Mouse (Mus musculus): ENCODE data around the gene Afdn. TPM values are rescaled to one million over a fixed set of nuclear protein-coding genes. Genes with fewer than 3 reads are reported as not detected.
"Not testable (repeated sequence)": the region's sequence is repeated elsewhere in the genome, so short reads cannot be mapped to it uniquely, and the experiment has no call there.

Gene Afdn
- polyA plus RNA-seq, 1 experiment from 2014 or later, result 116 TPM

- no peak overlapping the region for H3K4me2 ChIP-seq (replicated peaks; ENCODE audit: low read depth)
- DNase-seq (ENCODE audit: low spot score) (no peak), ATAC-seq (ENCODE audit: low FRiP score, low TSS enrichment) (no peak)
- no peak overlapping the region for H3K4me3 ChIP-seq (ENCODE audit: low read depth, low read length)
- no peak for TF ChIP-seq CTCF (IDR thresholded peaks at IDR 0.05; ENCODE audit: low read depth)
- no peak for TF ChIP-seq EP300 (optimal IDR thresholded peaks at IDR 0.05)
- H3K27me3 ChIP-seq (ENCODE audit: control insufficient read depth, insufficient read depth, low read length), result no peaks in the 10 kb centered on the region
- no peaks in the 10 kb centered on the region for H3K4me1 ChIP-seq (replicated peaks; ENCODE audit: control insufficient read depth, insufficient read depth)
- H3K36me3 ChIP-seq (ENCODE audit: control insufficient read depth, insufficient read depth, low read length), result no peaks in the 10 kb centered on the region
- no peak overlapping the region for H3K9ac ChIP-seq (ENCODE audit: low read length)
- 90% methylated on average over 5 of the region's 5 CpGs for WGBS
- H3K9me3 ChIP-seq (ENCODE audit: control insufficient read depth, low read length), result no peaks in the 10 kb centered on the region
- H3K27ac ChIP-seq (replicated peaks), result no peak overlapping the region
Observed at GRCm38 (mm10) chr17:13781948-13782347, 21.6 kb downstream of the Afdn start.

GRCm38 (mm10) chr17:13783469-13783868, 23.1 kb downstream of the Afdn start:
- 91% methylated on average over 1 of the region's 1 CpGs for WGBS
- no peak for TF ChIP-seq CTCF (IDR thresholded peaks at IDR 0.05; ENCODE audit: low read depth)
- TF ChIP-seq EP300 (optimal IDR thresholded peaks at IDR 0.05), result no peak
- no peak for DNase-seq (ENCODE audit: low spot score)
- H3K27ac ChIP-seq (replicated peaks), result no peak overlapping the region
- no peak overlapping the region for H3K4me2 ChIP-seq (replicated peaks; ENCODE audit: low read depth)
- H3K4me1 ChIP-seq (replicated peaks; ENCODE audit: control insufficient read depth, insufficient read depth), result no peaks in the 10 kb centered on the region
- no peak overlapping the region for H3K9ac ChIP-seq (ENCODE audit: low read length)
- H3K36me3 ChIP-seq (ENCODE audit: control insufficient read depth, insufficient read depth, low read length), result no peaks in the 10 kb centered on the region
- no peak overlapping the region for H3K4me3 ChIP-seq (ENCODE audit: low read depth, low read length)
- H3K9me3 ChIP-seq (ENCODE audit: control insufficient read depth, low read length), result no peaks in the 10 kb centered on the region
- no peak for ATAC-seq (ENCODE audit: low FRiP score, low TSS enrichment)
- no peaks in the 10 kb centered on the region for H3K27me3 ChIP-seq (ENCODE audit: control insufficient read depth, insufficient read depth, low read length)

- H3K4me1 ChIP-seq (replicated peaks; ENCODE audit: control insufficient read depth, insufficient read depth), result not testable (repeated sequence)
Observed at GRCm38 (mm10) chr17:13790033-13790432, 29.7 kb downstream of the Afdn start.

GRCm38 (mm10) chr17:13797691-13798090, 37.4 kb downstream of the Afdn start:
- no peak overlapping the region for H3K27ac ChIP-seq (replicated peaks)
- H3K36me3 ChIP-seq (ENCODE audit: control insufficient read depth, insufficient read depth, low read length), result no peaks in the 10 kb centered on the region
- DNase-seq (ENCODE audit: low spot score) (no peak), ATAC-seq (ENCODE audit: low FRiP score, low TSS enrichment) (no peak)
- TF ChIP-seq CTCF (IDR thresholded peaks at IDR 0.05; ENCODE audit: low read depth), result no peak
- TF ChIP-seq EP300 (optimal IDR thresholded peaks at IDR 0.05), result no peak
- H3K9me3 ChIP-seq (ENCODE audit: control insufficient read depth, low read length), result no peaks in the 10 kb centered on the region
- H3K4me2 ChIP-seq (replicated peaks; ENCODE audit: low read depth), result no peak overlapping the region
- H3K4me3 ChIP-seq (ENCODE audit: low read depth, low read length), result no peak overlapping the region
- no peak overlapping the region for H3K9ac ChIP-seq (ENCODE audit: low read length)
- WGBS, result 68% methylated on average over 1 of the region's 1 CpGs
- no peaks in the 10 kb centered on the region for H3K4me1 ChIP-seq (replicated peaks; ENCODE audit: control insufficient read depth, insufficient read depth)
- no peaks in the 10 kb centered on the region for H3K27me3 ChIP-seq (ENCODE audit: control insufficient read depth, insufficient read depth, low read length)

More at GRCm38 (mm10) chr17:13790033-13790432, 29.7 kb downstream of the Afdn start:
- H3K9me3 ChIP-seq (ENCODE audit: control insufficient read depth, low read length); DNase-seq (ENCODE audit: low spot score); H3K9ac ChIP-seq (ENCODE audit: low read length); H3K36me3 ChIP-seq (ENCODE audit: control insufficient read depth, insufficient read depth, low read length); ATAC-seq (ENCODE audit: low FRiP score, low TSS enrichment); H3K4me2 ChIP-seq (replicated peaks; ENCODE audit: low read depth); H3K27me3 ChIP-seq (ENCODE audit: control insufficient read depth, insufficient read depth, low read length); H3K27ac ChIP-seq (replicated peaks); H3K4me3 ChIP-seq (ENCODE audit: low read depth, low read length): not testable (repeated sequence)
- WGBS, result 60% methylated on average over 2 of the region's 2 CpGs

GRCm38 (mm10) chr17:13802836-13803408, 42.6 kb downstream of the Afdn start:
- 0 out of 2 replicates have a peak, but pooled peaks cover 3% of the 10 kb centered on the region for H3K36me3 ChIP-seq (ENCODE audit: control insufficient read depth, insufficient read depth, low read length)
- no peak overlapping the region for H3K9ac ChIP-seq (ENCODE audit: low read length)
- H3K27ac ChIP-seq (replicated peaks), result no peak overlapping the region
- H3K4me2 ChIP-seq (replicated peaks; ENCODE audit: low read depth), result no peak overlapping the region
- TF ChIP-seq CTCF (IDR thresholded peaks at IDR 0.05; ENCODE audit: low read depth) (no peak), EP300 (optimal IDR thresholded peaks at IDR 0.05) (no peak)
- ATAC-seq (ENCODE audit: low FRiP score, low TSS enrichment) (no peak), DNase-seq (ENCODE audit: low spot score) (no peak)
- no peak overlapping the region for H3K4me3 ChIP-seq (ENCODE audit: low read depth, low read length)
- no peaks in the 10 kb centered on the region for H3K4me1 ChIP-seq (replicated peaks; ENCODE audit: control insufficient read depth, insufficient read depth)
- WGBS, result 62% methylated on average over 2 of the region's 2 CpGs
- H3K9me3 ChIP-seq (ENCODE audit: control insufficient read depth, low read length), result no peaks in the 10 kb centered on the region
- H3K27me3 ChIP-seq (ENCODE audit: control insufficient read depth, insufficient read depth, low read length), result no peaks in the 10 kb centered on the region

GRCm38 (mm10) chr17:13806016-13806415, 45.7 kb downstream of the Afdn start:
- TF ChIP-seq EP300 (optimal IDR thresholded peaks at IDR 0.05) (no peak), CTCF (IDR thresholded peaks at IDR 0.05; ENCODE audit: low read depth) (no peak)
- Histone ChIP-seq H3K27ac (replicated peaks) (no peak overlapping the region), H3K36me3 (ENCODE audit: control insufficient read depth, insufficient read depth, low read length) (0 out of 2 replicates have a peak, but pooled peaks cover 3% of the 10 kb centered on the region), H3K4me1 (replicated peaks; ENCODE audit: control insufficient read depth, insufficient read depth) (no peaks in the 10 kb centered on the region), H3K9ac (ENCODE audit: low read length) (no peak overlapping the region), H3K27me3 (ENCODE audit: control insufficient read depth, insufficient read depth, low read length) (no peaks in the 10 kb centered on the region), H3K9me3 (ENCODE audit: control insufficient read depth, low read length) (no peaks in the 10 kb centered on the region), H3K4me2 (replicated peaks; ENCODE audit: low read depth) (no peak overlapping the region), H3K4me3 (ENCODE audit: low read depth, low read length) (no peak overlapping the region)
- no peak for ATAC-seq (ENCODE audit: low FRiP score, low TSS enrichment)
- DNase-seq (ENCODE audit: low spot score), result no peak
- WGBS, result 97% methylated on average over 1 of the region's 1 CpGs
